Mouse (Mus musculus): ENCODE data around the gene Iqgap1. TPM values are rescaled to one million over a fixed set of nuclear protein-coding genes. Genes with fewer than 3 reads are reported as not detected.
A peak's percentile ranks its signal among the peaks of the same experiment; 100 is the strongest.

Iqgap1 gene
- polyA plus RNA-seq, 1 experiment from 2014 or later = 23.7 TPM

DNA sequence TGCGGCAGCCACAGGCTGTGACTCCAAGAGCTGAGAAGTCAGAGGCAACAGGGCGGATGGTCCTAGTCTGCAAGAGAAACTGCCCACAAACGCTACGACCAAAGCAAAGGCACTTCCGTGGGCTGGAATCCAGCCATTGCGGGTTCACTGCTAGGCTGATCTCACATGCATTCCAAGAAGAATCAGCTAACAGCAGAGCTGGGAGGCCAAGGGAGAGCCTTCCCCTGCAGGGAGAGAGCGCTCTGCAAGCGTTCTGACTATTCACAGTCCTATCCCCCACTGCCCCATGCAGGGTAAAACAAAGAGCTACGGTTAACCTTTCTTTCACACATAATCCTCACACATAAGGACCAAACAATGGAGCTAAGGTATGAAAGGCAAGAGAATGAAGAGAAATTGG lies 80.5 kb downstream of the Iqgap1 start:
- Histone ChIP-seq H3K27me3 (ENCODE audit: low read depth, poor library complexity, severe bottlenecking) (no peaks in the 10 kb centered on the region), H3K9me3 (replicated peaks) (no peaks in the 10 kb centered on the region), H3K27ac (replicated peaks) (peak overlapping the region; percentile 83), H3K36me3 (peaks cover 46% of the 10 kb centered on the region), H3K4me1 (peaks cover 48% of the 10 kb centered on the region), H3K4me3 (peak overlapping the region; percentile 30; the same call in 1 of the 2 replicates)
- 12% methylated on average over 9 of the region's 9 CpGs for WGBS
- DNase-seq (ENCODE audit: low spot score) = peak; percentile 66

DNA sequence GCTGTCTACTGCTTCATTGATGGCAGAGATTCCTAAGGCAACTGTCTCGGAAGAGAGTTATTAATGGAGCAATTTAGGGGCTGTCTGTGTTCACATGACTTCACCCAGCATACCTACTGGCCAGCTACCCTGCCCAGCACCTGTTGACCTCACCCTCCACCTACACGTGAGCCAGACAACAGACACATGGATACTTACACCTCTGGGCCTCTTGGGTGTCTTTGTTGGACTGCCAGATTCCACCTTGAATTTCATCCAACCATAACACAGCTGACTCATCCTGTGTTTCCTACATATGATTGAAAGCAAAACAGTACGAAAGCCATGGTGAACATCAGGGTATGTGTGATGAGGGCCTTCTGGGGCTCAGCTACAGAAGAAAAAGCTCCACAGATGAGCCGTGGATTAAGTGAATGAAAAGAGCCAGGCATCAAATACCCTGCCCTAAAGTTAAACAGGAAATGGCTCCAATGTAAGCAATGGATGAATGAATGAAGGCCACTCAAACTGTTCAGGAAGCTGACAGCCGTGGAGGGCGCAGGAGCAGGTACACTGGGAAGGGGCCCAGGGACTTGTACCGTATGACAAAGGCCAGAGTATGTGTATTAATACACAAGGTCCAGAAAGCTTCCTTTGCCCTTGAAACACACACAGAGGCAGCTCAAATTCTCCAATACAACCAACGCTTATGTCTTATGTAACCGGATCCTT lies 81.7 kb downstream of the Iqgap1 start:
- H3K4me1 ChIP-seq = peaks cover 40% of the 10 kb centered on the region
- H3K36me3 ChIP-seq = peaks cover 46% of the 10 kb centered on the region
- no peaks in the 10 kb centered on the region for H3K9me3 ChIP-seq (replicated peaks)
- WGBS = 84% methylated on average over 9 of the region's 9 CpGs
- no peak for DNase-seq (ENCODE audit: low spot score)
- peak overlapping the region; percentile 83 for H3K27ac ChIP-seq (replicated peaks)
- H3K27me3 ChIP-seq (ENCODE audit: low read depth, poor library complexity, severe bottlenecking) = no peaks in the 10 kb centered on the region
- H3K4me3 ChIP-seq = no peak overlapping the region

DNA sequence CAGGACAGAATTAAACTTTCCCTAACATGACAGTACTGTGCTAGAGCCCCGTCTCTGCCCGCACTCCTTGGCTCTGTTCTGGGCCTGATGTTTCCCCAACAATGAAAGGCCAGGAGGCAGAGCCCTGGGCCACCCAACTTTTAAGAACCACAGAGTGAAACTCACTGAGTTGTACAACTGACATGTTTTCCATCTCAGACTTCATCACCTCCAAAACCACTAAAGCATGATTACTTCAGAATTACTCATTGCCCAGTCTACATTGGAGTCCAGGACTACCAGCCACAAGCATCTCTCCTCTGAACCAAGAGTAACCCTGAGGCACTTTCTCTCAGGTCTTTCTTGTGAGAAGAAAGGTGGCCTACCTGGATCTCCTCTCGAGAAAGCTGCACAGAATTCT lies 83.1 kb downstream of the Iqgap1 start:
- H3K4me3 ChIP-seq = no peak overlapping the region
- WGBS = 93% methylated on average over 3 of the region's 3 CpGs
- H3K27me3 ChIP-seq (ENCODE audit: low read depth, poor library complexity, severe bottlenecking) = no peaks in the 10 kb centered on the region
- H3K36me3 ChIP-seq = peaks cover 46% of the 10 kb centered on the region
- no peak for DNase-seq (ENCODE audit: low spot score)
- H3K27ac ChIP-seq (replicated peaks) = peak overlapping the region; percentile 24; the same call in 1 of the 2 replicates
- no peaks in the 10 kb centered on the region for H3K9me3 ChIP-seq (replicated peaks)
- H3K4me1 ChIP-seq = peaks cover 40% of the 10 kb centered on the region

DNA sequence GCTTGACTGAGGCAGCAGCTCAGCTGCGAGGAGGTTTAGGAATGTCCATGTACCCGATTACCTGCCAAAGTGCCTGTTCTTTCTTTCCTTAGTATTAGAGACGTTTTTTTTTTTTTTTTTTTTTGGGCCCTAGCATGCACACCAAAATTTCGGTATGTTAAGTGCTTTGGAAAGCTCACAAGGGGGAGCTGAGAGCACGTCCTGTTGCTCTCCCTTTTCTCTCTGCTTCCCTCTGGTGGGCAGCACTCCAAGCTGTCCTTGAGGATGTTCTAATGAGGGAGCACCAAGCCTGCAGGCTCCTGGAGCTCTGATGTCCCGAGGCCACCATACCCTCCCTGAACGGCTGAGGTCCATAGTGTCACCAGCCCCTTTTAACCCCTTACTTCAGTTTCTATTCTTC lies 84.8 kb downstream of the Iqgap1 start:
- H3K27me3 ChIP-seq (ENCODE audit: low read depth, poor library complexity, severe bottlenecking) = no peaks in the 10 kb centered on the region
- no peak overlapping the region for H3K4me3 ChIP-seq
- 31% methylated on average over 7 of the region's 7 CpGs for WGBS
- peaks cover 60% of the 10 kb centered on the region for H3K36me3 ChIP-seq
- 0 out of 2 replicates have a peak overlapping the region, but pooled peaks have one; percentile 28 for H3K27ac ChIP-seq (replicated peaks)
- peaks cover 24% of the 10 kb centered on the region for H3K4me1 ChIP-seq
- DNase-seq (ENCODE audit: low spot score) = peak; percentile 47
- H3K9me3 ChIP-seq (replicated peaks) = no peaks in the 10 kb centered on the region

DNA sequence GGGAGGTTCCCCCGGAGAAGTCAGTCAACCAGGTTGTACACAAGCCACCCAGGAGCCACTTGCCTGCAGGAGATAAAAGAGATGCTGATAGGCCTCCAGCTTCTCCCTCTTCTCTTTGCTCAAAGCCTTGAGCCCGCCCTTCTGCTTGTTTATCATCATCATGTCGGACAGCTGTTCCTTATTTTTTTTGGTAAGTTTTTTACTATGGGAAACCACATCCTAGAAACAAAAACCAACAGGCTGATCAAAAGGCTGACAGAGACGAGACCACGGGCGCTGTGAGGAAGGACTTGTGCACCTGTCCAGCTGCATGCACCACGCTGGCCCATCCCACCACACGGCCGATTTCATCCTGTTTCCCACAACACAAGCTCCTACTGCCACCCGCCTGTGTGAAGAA lies 89.6 kb downstream of the Iqgap1 start:
- no peaks in the 10 kb centered on the region for H3K9me3 ChIP-seq (replicated peaks)
- H3K4me3 ChIP-seq = no peak overlapping the region
- H3K27me3 ChIP-seq (ENCODE audit: low read depth, poor library complexity, severe bottlenecking) = no peaks in the 10 kb centered on the region
- no peak for DNase-seq (ENCODE audit: low spot score)
- H3K36me3 ChIP-seq = peaks cover 68% of the 10 kb centered on the region
- H3K27ac ChIP-seq (replicated peaks) = no peak overlapping the region
- WGBS = 92% methylated on average over 10 of the region's 10 CpGs
- H3K4me1 ChIP-seq = no peaks in the 10 kb centered on the region

DNA sequence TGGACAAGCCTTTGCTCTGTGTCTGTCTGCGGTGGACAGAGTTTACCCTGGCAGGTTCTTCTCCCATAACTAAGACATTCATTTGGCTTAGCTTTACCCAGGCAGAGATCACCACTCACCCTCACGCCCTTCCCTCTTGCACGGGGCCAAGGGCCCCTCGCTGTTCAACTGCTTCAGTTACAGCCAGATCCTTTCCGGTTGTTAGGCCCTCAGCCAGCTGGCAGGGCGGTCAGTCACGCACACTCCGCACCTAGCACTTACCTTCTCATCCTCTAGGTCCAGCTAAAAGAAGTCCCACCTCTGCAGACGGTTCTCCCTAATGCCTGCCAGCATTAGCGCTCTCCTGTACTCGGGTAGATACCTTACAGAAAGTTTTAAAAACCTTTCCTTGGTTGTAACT lies 92.8 kb downstream of the Iqgap1 start:
- no peaks in the 10 kb centered on the region for H3K27me3 ChIP-seq (ENCODE audit: low read depth, poor library complexity, severe bottlenecking)
- peaks cover 65% of the 10 kb centered on the region for H3K36me3 ChIP-seq
- no peak for DNase-seq (ENCODE audit: low spot score)
- no peaks in the 10 kb centered on the region for H3K9me3 ChIP-seq (replicated peaks)
- H3K4me3 ChIP-seq = no peak overlapping the region
- no peak overlapping the region for H3K27ac ChIP-seq (replicated peaks)
- WGBS = 87% methylated on average over 11 of the region's 11 CpGs
- no peaks in the 10 kb centered on the region for H3K4me1 ChIP-seq

DNA sequence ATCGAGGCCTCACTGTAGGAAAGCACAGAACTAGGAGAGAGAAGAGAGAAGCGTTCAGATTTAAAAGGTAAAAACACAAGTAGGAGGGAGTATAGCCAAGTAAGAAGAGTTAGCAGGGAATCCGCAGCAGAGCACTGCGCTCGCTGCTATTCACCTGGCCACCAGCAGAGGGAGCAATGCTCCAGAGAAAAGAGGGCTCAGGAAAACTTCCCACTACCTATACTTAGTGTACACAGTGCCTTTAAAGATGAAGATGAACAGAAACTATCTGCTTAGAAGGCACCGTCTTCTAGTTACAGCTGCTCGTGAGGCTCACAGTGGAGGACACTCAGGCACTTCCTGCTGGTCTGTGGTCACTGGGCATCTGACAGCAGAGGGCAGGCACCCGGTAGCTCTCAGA lies 96.1 kb downstream of the Iqgap1 start:
- Histone ChIP-seq H3K27me3 (ENCODE audit: low read depth, poor library complexity, severe bottlenecking) (no peaks in the 10 kb centered on the region), H3K27ac (replicated peaks) (no peak overlapping the region), H3K9me3 (replicated peaks) (no peaks in the 10 kb centered on the region), H3K36me3 (peaks cover 69% of the 10 kb centered on the region), H3K4me1 (no peaks in the 10 kb centered on the region), H3K4me3 (no peak overlapping the region)
- DNase-seq (ENCODE audit: low spot score) = peak; percentile 72
- WGBS = 37% methylated on average over 8 of the region's 8 CpGs

DNA sequence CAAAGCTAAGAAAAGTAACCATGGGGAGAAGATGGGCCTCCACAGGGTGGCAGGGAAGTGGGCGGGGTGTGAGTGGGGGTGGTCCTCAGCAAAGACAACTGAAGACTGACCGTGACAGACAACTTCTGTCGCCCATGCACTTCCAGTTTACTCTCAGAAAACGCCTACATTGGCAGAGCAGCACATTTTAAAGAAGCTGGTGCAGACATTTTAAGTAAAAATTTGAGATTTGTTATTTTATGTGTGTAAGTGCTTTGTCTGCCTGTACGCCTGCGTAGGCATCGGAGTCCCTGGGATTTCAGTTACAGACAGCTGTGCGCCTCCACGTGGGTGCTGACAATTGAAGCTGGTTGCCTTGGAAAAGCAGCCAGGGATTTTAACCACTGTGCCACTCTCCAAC lies 104.7 kb downstream of the Iqgap1 start:
- H3K9me3 ChIP-seq (replicated peaks) = no peaks in the 10 kb centered on the region
- peak overlapping the region; percentile 46; the same call in 1 of the 2 replicates for H3K27ac ChIP-seq (replicated peaks)
- no peak overlapping the region for H3K4me3 ChIP-seq
- H3K27me3 ChIP-seq (ENCODE audit: low read depth, poor library complexity, severe bottlenecking) = no peaks in the 10 kb centered on the region
- H3K36me3 ChIP-seq = peaks cover 72% of the 10 kb centered on the region
- H3K4me1 ChIP-seq = peaks cover 20% of the 10 kb centered on the region
- peak; percentile 21 for DNase-seq (ENCODE audit: low spot score)
- 45% methylated on average over 9 of the region's 9 CpGs for WGBS

DNA sequence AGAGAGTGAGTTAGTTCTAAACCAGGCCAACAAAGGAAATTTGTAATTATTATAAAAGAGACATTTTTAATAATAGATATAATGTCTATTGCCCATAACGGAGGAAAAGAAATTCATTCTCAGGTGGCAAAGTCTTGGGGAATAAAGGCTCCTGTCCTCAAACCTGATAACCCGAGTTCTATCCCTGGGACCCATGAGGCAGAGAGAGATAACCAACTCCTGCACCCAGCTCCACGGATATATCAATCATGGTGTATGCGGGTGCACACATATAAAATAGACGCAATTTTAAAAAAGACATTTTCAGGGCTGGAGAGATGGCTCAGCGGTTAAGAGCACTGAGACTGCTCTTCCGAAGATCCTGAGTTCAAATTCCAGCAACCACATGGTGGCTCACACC lies 106.2 kb downstream of the Iqgap1 start:
- Histone ChIP-seq H3K36me3 (peaks cover 69% of the 10 kb centered on the region), H3K27ac (replicated peaks) (no peak overlapping the region), H3K4me3 (no peak overlapping the region), H3K27me3 (ENCODE audit: low read depth, poor library complexity, severe bottlenecking) (no peaks in the 10 kb centered on the region), H3K4me1 (peaks cover 20% of the 10 kb centered on the region), H3K9me3 (replicated peaks) (no peaks in the 10 kb centered on the region)
- 96% methylated on average over 7 of the region's 7 CpGs for WGBS
- no peak for DNase-seq (ENCODE audit: low spot score)

DNA sequence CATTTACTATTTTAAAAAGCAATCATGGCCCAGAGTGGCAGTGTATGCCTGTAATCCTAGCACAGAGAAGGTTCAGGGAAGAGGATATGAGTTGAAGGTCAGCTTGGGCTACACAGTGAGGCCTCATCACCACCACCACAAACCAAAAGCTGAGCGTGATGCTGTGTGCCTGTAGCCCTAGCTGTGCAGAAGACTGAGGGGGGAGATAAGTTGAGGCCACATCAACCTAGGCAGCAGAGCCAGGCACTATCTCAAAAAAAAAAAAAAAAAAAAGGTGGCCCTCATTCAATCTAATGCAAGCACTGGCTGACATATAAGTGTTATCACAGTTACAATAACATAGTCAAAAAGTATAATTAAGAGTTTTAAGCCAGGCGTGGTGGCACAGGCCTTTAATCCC lies 106.7 kb downstream of the Iqgap1 start:
- peaks cover 65% of the 10 kb centered on the region for H3K36me3 ChIP-seq
- no peak for DNase-seq (ENCODE audit: low spot score)
- H3K4me3 ChIP-seq = no peak overlapping the region
- no peaks in the 10 kb centered on the region for H3K27me3 ChIP-seq (ENCODE audit: low read depth, poor library complexity, severe bottlenecking)
- 89% methylated on average over 2 of the region's 2 CpGs for WGBS
- H3K4me1 ChIP-seq = peaks cover 20% of the 10 kb centered on the region
- H3K27ac ChIP-seq (replicated peaks) = no peak overlapping the region
- H3K9me3 ChIP-seq (replicated peaks) = no peaks in the 10 kb centered on the region

DNA sequence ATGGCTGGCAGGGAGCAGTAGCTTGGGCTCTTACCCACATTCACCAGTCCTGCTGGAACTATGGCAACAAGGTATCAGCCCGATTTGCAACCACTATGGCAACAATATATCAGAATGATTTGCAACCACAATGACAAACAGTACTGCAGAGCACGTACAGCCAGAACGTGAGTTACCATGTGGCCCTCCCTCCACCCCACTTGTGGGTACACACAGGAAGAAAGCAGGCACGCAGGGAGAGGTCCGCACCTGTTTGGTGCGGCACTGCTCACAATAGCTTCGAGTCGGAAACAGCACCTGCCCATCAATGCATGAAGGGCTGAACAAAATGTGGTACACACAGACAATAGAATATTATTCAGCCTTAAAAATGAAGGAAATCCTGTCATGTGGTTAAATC lies 107.3 kb downstream of the Iqgap1 start:
- Histone ChIP-seq H3K4me1 (peaks cover 20% of the 10 kb centered on the region), H3K27me3 (ENCODE audit: low read depth, poor library complexity, severe bottlenecking) (no peaks in the 10 kb centered on the region), H3K36me3 (peaks cover 60% of the 10 kb centered on the region), H3K4me3 (no peak overlapping the region), H3K27ac (replicated peaks) (no peak overlapping the region), H3K9me3 (replicated peaks) (no peaks in the 10 kb centered on the region)
- DNase-seq (ENCODE audit: low spot score) = no peak
- WGBS = 91% methylated on average over 8 of the region's 8 CpGs

DNA sequence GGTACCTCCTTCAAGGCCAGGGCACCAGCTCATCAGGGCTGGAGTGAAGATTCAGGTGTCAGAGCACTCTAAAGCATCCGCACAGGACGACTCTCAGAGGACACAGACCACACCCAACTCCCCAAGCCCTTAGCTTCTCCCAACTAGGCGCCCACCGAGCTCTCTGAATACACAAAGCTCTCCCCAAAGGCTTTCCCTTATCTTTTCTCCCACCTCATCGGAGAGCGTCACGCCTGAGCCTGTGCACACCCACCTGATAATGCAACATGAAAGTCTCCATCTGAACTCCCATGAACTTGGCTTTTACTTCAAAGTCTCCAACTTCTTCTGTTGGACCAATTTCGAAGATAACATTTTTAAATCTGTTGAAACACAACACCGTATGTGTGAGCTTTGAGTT lies 109.0 kb downstream of the Iqgap1 start:
- H3K4me1 ChIP-seq = peaks cover 20% of the 10 kb centered on the region
- peaks cover 43% of the 10 kb centered on the region for H3K36me3 ChIP-seq
- WGBS = 88% methylated on average over 9 of the region's 9 CpGs
- H3K27ac ChIP-seq (replicated peaks) = no peak overlapping the region
- H3K27me3 ChIP-seq (ENCODE audit: low read depth, poor library complexity, severe bottlenecking) = no peaks in the 10 kb centered on the region
- no peak for DNase-seq (ENCODE audit: low spot score)
- H3K9me3 ChIP-seq (replicated peaks) = no peaks in the 10 kb centered on the region
- H3K4me3 ChIP-seq = no peak overlapping the region

DNA sequence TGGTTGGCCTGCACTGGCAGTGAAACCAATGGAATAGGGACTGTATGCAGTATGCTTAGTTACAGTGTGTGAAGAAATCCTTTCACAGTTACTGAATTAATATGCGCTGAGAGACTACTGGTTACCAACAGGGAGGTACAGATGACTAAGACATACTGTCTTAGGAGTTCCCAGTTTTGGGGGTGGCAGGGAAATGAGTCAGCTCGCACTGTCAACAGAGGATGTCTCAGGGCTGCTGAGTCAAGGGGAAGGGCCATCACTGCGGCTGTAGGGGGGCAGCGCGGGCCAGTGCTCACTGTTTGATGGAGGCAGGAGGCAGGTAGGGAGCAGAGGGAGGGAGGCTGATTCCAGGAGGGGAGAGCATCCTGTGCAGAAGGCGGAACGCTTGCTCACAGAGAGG lies 110.5 kb downstream of the Iqgap1 start:
- no peak for DNase-seq (ENCODE audit: low spot score)
- H3K27me3 ChIP-seq (ENCODE audit: low read depth, poor library complexity, severe bottlenecking) = no peaks in the 10 kb centered on the region
- H3K4me3 ChIP-seq = no peak overlapping the region
- H3K27ac ChIP-seq (replicated peaks) = no peak overlapping the region
- H3K9me3 ChIP-seq (replicated peaks) = no peaks in the 10 kb centered on the region
- H3K36me3 ChIP-seq = peaks cover 35% of the 10 kb centered on the region
- WGBS = 91% methylated on average over 7 of the region's 7 CpGs
- H3K4me1 ChIP-seq = peaks cover 6% of the 10 kb centered on the region; the same call in 1 of the 2 replicates

All from midbrain, embryonic 10.5 days (tissue).